Mouse (Mus musculus): Measurements from ENCODE around the gene Fbrsl1. TPM values are rescaled to one million over a fixed set of nuclear protein-coding genes. Genes with fewer than 3 reads are reported as not detected.

The Fbrsl1 gene
- polyA plus RNA-seq (2014; fragmentation: Nextera tagmentation; extraction: Ambion mirVana): 15.8 and 17.5 TPM in 2 replicates

DNA sequence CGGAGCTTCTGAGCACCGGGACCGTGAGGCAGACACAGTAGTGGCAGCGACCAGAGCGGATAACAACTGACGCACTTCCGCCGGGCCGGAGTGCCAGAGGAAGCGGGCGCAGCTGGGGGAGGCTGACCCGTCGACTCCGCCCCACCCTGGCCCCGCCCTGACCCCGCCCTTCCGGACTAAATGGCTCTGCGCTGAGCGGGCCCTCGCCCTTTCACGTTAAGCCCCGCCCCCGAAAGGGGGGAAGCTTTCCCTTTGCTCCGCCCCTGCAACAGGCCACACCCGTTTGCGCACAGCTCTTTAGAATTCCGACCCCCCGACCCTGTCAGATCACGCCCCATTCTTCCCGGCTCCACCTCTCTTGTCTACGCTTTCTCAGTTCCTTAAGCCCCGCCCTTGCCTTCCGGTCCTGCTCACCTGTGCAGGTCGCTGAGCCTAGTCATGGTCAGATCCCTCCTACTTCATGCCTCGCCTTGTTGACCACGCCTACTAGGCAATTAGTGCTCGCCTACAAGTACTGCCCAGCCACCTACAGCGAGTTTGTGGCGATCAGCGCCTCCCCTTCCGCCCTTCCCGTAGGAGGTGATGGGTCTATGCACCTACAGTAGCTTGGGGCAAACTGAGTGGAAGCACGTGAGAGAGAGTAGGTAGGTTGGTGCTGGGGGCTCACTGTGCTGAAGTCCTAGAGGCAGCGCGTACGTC lies at the start of gene Fbrsl1:
Gene Fbrsl1, minus strand, starts transcription at position 68 of the 699 bp plus-strand sequence.
- H3K9ac ChIP-seq (ENCODE audit: low read depth, low read length): peak within 1 kb of the TSS; percentile 85
- no peaks in the 10 kb centered on the region for H3K27me3 ChIP-seq (ENCODE audit: control insufficient read depth, insufficient read depth, low read length)
- ATAC-seq (ENCODE audit: low FRiP score) (peak; percentile 97), DNase-seq (ENCODE audit: low spot score) (peak; percentile 99)
- H3K4me3 ChIP-seq (ENCODE audit: low read depth, low read length): peak within 1 kb of the TSS; percentile 94
- H3K4me1 ChIP-seq (replicated peaks; ENCODE audit: control insufficient read depth, insufficient read depth, low read length): no peaks in the 10 kb centered on the region
- peak within 1 kb of the TSS; percentile 74 for H3K27ac ChIP-seq (ENCODE audit: low read depth, low read length)
- under 1% methylated on average over 44 of the region's 46 CpGs for WGBS
- no peaks in the 10 kb centered on the region for H3K9me3 ChIP-seq (ENCODE audit: control insufficient read depth, low read length)
- peak within 1 kb of the TSS; percentile 97 for H3K4me2 ChIP-seq (replicated peaks; ENCODE audit: low read depth, low read length)
- no peaks in the 10 kb centered on the region for H3K36me3 ChIP-seq (ENCODE audit: control insufficient read depth, insufficient read depth, low read length)

DNA sequence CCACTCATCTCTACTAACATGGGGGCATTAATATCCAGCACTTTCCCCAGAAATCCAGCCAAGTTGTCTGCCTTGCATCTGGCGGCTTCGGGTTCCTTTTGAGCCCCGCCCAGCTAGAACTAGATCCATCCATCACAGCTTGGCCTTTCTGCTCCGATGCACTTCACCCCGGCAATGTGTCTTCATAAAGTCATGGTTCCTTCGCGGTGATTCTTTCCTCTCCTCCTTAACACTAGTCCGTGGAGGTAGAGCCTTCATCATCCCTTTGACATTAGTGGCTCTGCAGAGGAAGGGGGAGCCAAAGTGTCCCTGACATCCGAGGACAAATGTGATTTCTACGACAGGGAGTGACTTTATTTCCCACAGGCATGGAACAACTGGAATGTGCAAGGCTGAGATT lies 49.8 kb upstream of the Fbrsl1 start:
- DNase-seq (ENCODE audit: low spot score) (peak; percentile 33), ATAC-seq (ENCODE audit: low FRiP score) (no peak)
- WGBS: 38% methylated on average over 10 of the region's 10 CpGs
- Histone ChIP-seq H3K27ac (ENCODE audit: low read depth, low read length) (no peak overlapping the region), H3K9ac (ENCODE audit: low read depth, low read length) (no peak overlapping the region), H3K4me2 (replicated peaks; ENCODE audit: low read depth, low read length) (no peak overlapping the region), H3K4me1 (replicated peaks; ENCODE audit: control insufficient read depth, insufficient read depth, low read length) (peaks cover 3% of the 10 kb centered on the region; the same call in 1 of the 2 replicates), H3K36me3 (ENCODE audit: control insufficient read depth, insufficient read depth, low read length) (no peaks in the 10 kb centered on the region), H3K4me3 (ENCODE audit: low read depth, low read length) (no peak overlapping the region), H3K9me3 (ENCODE audit: control insufficient read depth, low read length) (no peaks in the 10 kb centered on the region), H3K27me3 (ENCODE audit: control insufficient read depth, insufficient read depth, low read length) (no peaks in the 10 kb centered on the region)

DNA sequence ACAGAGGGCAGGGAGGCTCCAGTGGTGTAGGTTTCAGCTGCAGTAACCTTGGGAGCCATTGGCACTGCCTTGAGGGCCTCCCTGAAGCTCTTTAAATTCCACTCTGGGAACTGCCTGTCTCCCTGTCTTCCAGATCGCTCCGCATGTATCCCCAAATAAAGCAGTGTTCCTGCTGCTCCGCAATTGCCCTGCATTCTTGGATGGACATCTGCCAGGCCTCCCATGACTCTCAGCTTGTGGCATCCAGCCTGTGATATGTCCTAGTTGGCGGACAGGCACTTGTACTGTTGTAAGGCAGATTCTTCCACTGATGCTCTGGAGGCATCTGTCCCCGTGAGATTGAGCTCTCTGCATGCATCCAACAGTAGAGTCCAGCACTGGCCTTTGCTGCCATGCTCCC lies 49.3 kb upstream of the Fbrsl1 start:
- ATAC-seq (ENCODE audit: low FRiP score) (no peak), DNase-seq (ENCODE audit: low spot score) (no peak)
- Histone ChIP-seq H3K27ac (ENCODE audit: low read depth, low read length) (no peak overlapping the region), H3K27me3 (ENCODE audit: control insufficient read depth, insufficient read depth, low read length) (no peaks in the 10 kb centered on the region), H3K9ac (ENCODE audit: low read depth, low read length) (no peak overlapping the region), H3K36me3 (ENCODE audit: control insufficient read depth, insufficient read depth, low read length) (no peaks in the 10 kb centered on the region), H3K4me2 (replicated peaks; ENCODE audit: low read depth, low read length) (no peak overlapping the region), H3K4me1 (replicated peaks; ENCODE audit: control insufficient read depth, insufficient read depth, low read length) (peaks cover 3% of the 10 kb centered on the region; the same call in 1 of the 2 replicates), H3K4me3 (ENCODE audit: low read depth, low read length) (no peak overlapping the region), H3K9me3 (ENCODE audit: control insufficient read depth, low read length) (no peaks in the 10 kb centered on the region)
- WGBS: 79% methylated on average over 5 of the region's 5 CpGs

DNA sequence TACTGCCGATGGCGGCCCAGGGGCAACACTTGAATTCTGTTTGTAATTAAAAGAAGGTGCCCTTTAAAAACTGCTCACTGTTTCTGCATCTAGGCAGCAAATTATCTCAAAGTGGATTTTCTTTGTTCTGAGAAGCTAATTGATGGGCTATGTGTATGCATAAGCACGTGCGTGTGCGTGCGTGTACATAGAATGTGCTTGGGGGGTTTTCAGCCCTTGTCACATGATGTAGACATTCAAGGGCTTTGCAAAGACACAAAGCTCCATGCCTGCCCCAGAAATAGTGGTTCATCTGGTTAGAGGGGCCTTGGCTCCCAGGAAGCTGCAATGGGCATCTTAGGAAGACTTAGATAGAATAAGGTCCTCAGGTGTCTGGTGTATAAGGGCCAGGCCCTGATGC lies 46.7 kb upstream of the Fbrsl1 start:
- Histone ChIP-seq H3K9me3 (ENCODE audit: control insufficient read depth, low read length) (no peaks in the 10 kb centered on the region), H3K36me3 (ENCODE audit: control insufficient read depth, insufficient read depth, low read length) (no peaks in the 10 kb centered on the region), H3K9ac (ENCODE audit: low read depth, low read length) (no peak overlapping the region), H3K4me2 (replicated peaks; ENCODE audit: low read depth, low read length) (no peak overlapping the region), H3K27me3 (ENCODE audit: control insufficient read depth, insufficient read depth, low read length) (no peaks in the 10 kb centered on the region), H3K4me1 (replicated peaks; ENCODE audit: control insufficient read depth, insufficient read depth, low read length) (peaks cover 3% of the 10 kb centered on the region; the same call in 1 of the 2 replicates), H3K27ac (ENCODE audit: low read depth, low read length) (no peak overlapping the region), H3K4me3 (ENCODE audit: low read depth, low read length) (no peak overlapping the region)
- 89% methylated on average over 6 of the region's 6 CpGs for WGBS
- DNase-seq (ENCODE audit: low spot score) (no peak), ATAC-seq (ENCODE audit: low FRiP score) (no peak)

DNA sequence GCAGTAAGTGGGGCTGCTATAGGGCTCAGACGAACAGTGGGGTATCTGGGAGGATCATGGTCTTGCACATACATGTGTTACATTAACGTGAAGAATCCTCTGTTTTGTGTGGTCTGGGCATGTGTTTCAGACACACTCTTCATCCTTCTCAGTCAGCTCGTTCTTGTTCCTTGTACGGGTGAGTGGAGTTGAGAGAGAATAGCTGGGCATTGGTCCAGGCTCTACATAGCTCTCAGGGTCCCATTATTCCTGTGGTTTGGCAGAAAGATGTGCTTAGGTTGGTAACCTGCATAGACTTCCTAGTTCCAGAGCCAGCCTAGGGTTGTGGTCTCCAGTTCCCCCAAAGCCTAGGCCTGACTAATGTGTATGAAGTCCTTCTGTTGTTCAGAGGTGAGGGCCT lies 46.1 kb upstream of the Fbrsl1 start:
- H3K9ac ChIP-seq (ENCODE audit: low read depth, low read length): peak overlapping the region; percentile 41; the same call in 1 of the 2 replicates
- H3K9me3 ChIP-seq (ENCODE audit: control insufficient read depth, low read length): no peaks in the 10 kb centered on the region
- DNase-seq (ENCODE audit: low spot score) (peak; percentile 29), ATAC-seq (ENCODE audit: low FRiP score) (0 out of 2 replicates have a peak, but pooled peaks have one; percentile 28)
- H3K4me2 ChIP-seq (replicated peaks; ENCODE audit: low read depth, low read length): 0 out of 2 replicates have a peak overlapping the region, but pooled peaks have one; percentile 5
- H3K4me1 ChIP-seq (replicated peaks; ENCODE audit: control insufficient read depth, insufficient read depth, low read length): peaks cover 3% of the 10 kb centered on the region; the same call in 1 of the 2 replicates
- no peak overlapping the region for H3K4me3 ChIP-seq (ENCODE audit: low read depth, low read length)
- 72% methylated on average over 4 of the region's 4 CpGs for WGBS
- H3K27me3 ChIP-seq (ENCODE audit: control insufficient read depth, insufficient read depth, low read length): no peaks in the 10 kb centered on the region
- no peaks in the 10 kb centered on the region for H3K36me3 ChIP-seq (ENCODE audit: control insufficient read depth, insufficient read depth, low read length)
- no peak overlapping the region for H3K27ac ChIP-seq (ENCODE audit: low read depth, low read length)

DNA sequence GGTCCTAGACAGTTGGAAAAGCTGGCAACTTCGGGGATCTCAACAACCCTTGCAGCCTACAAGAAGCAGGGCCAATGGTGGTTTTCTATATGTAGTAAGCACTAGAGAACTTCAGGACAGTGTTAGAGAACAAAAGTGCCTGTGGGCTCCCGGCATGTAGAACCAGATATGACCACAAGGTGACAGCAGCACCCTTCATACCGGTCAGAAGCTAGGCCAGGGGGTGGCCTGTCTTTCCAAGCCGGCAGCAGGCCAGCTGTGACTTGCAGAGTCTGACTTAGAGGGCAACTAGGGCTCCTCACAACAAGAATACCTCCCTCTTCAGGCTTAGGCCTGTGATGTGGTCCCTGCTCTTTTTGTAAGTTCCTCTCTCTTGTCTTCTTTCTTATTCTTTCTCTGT lies 45.5 kb upstream of the Fbrsl1 start:
- H3K9ac ChIP-seq (ENCODE audit: low read depth, low read length): peak overlapping the region; percentile 41; the same call in 1 of the 2 replicates
- H3K27ac ChIP-seq (ENCODE audit: low read depth, low read length): no peak overlapping the region
- ATAC-seq (ENCODE audit: low FRiP score): peak; percentile 84
- peaks cover 3% of the 10 kb centered on the region; the same call in 1 of the 2 replicates for H3K4me1 ChIP-seq (replicated peaks; ENCODE audit: control insufficient read depth, insufficient read depth, low read length)
- peak; percentile 87 for DNase-seq (ENCODE audit: low spot score)
- H3K27me3 ChIP-seq (ENCODE audit: control insufficient read depth, insufficient read depth, low read length): no peaks in the 10 kb centered on the region
- no peak overlapping the region for H3K4me3 ChIP-seq (ENCODE audit: low read depth, low read length)
- no peaks in the 10 kb centered on the region for H3K36me3 ChIP-seq (ENCODE audit: control insufficient read depth, insufficient read depth, low read length)
- 8% methylated on average over 4 of the region's 4 CpGs for WGBS
- H3K4me2 ChIP-seq (replicated peaks; ENCODE audit: low read depth, low read length): no peak overlapping the region
- no peaks in the 10 kb centered on the region for H3K9me3 ChIP-seq (ENCODE audit: control insufficient read depth, low read length)

DNA sequence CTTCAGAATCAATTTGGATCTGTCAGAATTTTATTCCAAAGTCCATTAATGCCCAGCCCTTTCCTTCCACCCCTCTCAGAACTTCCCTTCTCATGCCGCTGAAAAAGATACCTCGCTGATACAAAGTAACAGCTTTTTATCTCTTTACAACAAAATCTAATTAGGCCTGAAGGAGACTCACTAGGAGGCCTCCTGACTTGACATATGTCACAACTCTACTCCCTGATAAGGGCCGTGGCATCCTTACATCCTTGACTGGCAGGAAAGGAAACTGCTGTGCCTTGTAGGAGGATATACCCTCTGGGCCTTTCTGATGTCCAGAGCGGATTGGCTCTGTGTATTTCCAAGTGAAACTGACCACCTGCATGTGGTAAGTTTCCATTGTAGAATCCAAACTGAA lies 41.3 kb upstream of the Fbrsl1 start:
- H3K4me1 ChIP-seq (replicated peaks; ENCODE audit: control insufficient read depth, insufficient read depth, low read length): no peaks in the 10 kb centered on the region
- no peaks in the 10 kb centered on the region for H3K36me3 ChIP-seq (ENCODE audit: control insufficient read depth, insufficient read depth, low read length)
- no peaks in the 10 kb centered on the region for H3K9me3 ChIP-seq (ENCODE audit: control insufficient read depth, low read length)
- no peak overlapping the region for H3K4me2 ChIP-seq (replicated peaks; ENCODE audit: low read depth, low read length)
- H3K27ac ChIP-seq (ENCODE audit: low read depth, low read length): no peak overlapping the region
- no peak for ATAC-seq (ENCODE audit: low FRiP score)
- no peaks in the 10 kb centered on the region for H3K27me3 ChIP-seq (ENCODE audit: control insufficient read depth, insufficient read depth, low read length)
- 62% methylated on average over 4 of the region's 4 CpGs for WGBS
- no peak overlapping the region for H3K4me3 ChIP-seq (ENCODE audit: low read depth, low read length)
- no peak overlapping the region for H3K9ac ChIP-seq (ENCODE audit: low read depth, low read length)
- no peak for DNase-seq (ENCODE audit: low spot score)

DNA sequence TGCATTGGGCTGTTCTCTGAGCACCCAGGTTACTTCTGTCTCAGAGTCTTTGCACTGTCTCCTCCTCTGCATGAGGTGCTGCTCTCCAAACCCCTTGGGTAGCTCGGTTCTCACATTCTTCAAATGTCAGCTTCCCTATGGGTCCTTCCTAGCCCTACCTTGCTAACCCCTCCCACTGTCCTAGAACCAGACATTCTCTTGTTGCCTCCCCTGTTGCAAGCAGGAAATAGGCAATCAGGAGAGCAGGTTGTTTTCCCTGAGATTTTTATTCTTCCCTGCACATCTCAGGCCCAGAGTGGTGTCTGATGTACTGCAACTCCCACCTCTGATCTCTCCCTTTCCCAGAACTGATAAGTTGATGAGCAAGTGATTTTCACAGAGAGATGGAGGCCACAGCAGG lies 39.6 kb upstream of the Fbrsl1 start:
- Histone ChIP-seq H3K9ac (ENCODE audit: low read depth, low read length) (no peak overlapping the region), H3K4me2 (replicated peaks; ENCODE audit: low read depth, low read length) (no peak overlapping the region), H3K36me3 (ENCODE audit: control insufficient read depth, insufficient read depth, low read length) (no peaks in the 10 kb centered on the region), H3K27ac (ENCODE audit: low read depth, low read length) (no peak overlapping the region), H3K4me1 (replicated peaks; ENCODE audit: control insufficient read depth, insufficient read depth, low read length) (no peaks in the 10 kb centered on the region), H3K27me3 (ENCODE audit: control insufficient read depth, insufficient read depth, low read length) (no peaks in the 10 kb centered on the region), H3K9me3 (ENCODE audit: control insufficient read depth, low read length) (no peaks in the 10 kb centered on the region), H3K4me3 (ENCODE audit: low read depth, low read length) (no peak overlapping the region)
- WGBS: 50% methylated on average over 1 of the region's 1 CpGs
- no peak for DNase-seq (ENCODE audit: low spot score)
- ATAC-seq (ENCODE audit: low FRiP score): no peak

All from hindbrain, embryonic 11.5 days (tissue).